Mouse (Mus musculus): ENCODE measurements around the gene Cend1.

The Cend1 gene

DNA sequence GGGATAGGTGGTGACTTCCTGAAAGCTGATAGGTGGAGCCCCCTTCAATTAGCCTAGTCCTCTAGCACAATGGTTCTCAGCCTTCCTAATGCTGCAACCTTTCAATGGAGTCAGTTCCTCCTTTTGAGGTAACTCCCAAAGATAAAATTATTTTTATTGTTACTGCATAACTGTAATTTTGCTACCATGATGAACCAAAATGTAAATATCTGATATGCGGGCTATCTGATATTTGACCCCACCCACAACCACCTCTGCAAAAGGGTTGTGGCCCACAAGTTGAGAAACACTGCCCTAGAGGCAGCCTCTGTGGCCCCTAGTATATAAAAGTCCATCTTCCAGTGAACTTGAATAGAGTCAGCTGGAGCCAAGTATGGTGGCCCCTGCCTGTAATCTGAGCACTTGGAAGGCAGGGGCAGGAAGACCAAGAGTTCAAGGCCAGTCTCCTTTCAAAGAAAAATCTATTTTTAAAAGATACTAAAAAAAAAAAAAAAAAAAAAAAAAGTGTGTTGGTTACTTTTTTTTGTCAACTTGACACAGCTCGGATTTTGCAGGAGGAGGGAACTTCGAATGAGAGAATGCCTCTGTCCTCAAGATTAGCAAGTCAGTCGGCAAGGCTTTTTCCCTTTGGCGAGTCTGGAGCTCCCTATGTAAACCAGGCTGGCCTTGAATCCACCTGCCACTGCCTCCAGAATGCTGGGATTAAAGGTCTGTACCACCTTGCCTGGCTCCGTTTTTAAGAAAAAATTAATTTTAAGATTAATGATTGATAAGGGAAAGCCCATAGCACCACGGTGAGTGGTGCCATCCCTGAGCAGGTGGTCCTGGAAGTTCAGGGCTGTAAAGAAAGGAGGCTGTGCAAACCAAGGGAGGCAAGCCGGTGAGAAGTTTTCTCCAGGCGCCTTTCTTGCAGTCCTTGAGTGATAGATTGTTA, 38.7 kb downstream of the Cend1 start:
- CTCF ChIA-PET, result interaction anchor here in 3 of 4 experiments (0.6 to 2.3 kb wide), 12 partner anchors 8 to 944 kb away, joined by 3 to 10 read pairs (median 6); partner anchors contain the start of genes Cd151 (in 1 of the 3), Cracr2b (in 1 of the 3) and Rassf7 (in 1 of the 3)
- POLR2A ChIA-PET, result interaction anchor here (0.5 to 8.2 kb wide), 29 partner anchors 8 to 268 kb away, joined by 3 to 175 read pairs (median 8); partner anchors contain the start of genes Rplp2 (in 2 of the 4), Cd151 (in 1 of the 4), Chid1 (in 1 of the 4) and Deaf1 (in 1 of the 4)

DNA sequence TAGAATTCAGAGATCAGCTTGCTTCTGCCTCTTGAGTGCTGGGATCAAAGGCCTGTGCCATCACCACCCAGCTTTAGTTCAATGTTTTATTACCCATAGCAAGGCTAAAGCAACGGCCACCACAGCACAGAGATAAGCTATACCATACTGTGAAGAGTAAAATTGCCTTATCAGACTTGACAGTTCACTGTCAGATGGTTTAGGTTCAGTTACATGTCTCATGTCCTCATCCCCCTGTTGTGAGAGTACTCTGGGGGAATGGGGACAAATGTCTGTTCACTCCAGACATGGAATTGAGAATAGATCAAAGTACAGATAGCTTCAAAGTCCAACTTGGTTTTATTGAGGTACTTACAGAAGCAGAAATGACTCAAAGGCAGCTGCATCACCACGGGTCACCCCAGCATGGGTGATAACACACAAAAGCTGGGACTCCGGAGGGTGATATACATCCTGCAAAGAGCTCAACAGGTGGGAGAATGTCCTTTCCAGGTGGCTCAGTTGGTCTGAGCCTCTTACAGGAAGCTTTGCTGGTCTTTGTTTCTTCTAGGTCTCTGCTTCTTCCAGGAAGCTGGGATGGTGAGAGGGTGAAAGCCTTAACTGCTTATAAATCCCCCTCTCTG, 40.7 kb downstream of the Cend1 start:
- ChIA-PET CTCF (interaction anchor here in 3 of 4 experiments (0.5 to 1.6 kb wide), 7 partner anchors 9 to 282 kb away, joined by 3 to 14 read pairs (median 3); no protein-coding TSS in a partner anchor), POLR2A (interaction anchor here (0.7 to 8.2 kb wide), 21 partner anchors 11 to 134 kb away, joined by 3 to 175 read pairs (median 4); partner anchors contain the start of genes Deaf1 (in 1 of the 4), Eps8l2 (in 1 of the 4), Polr2l (in 1 of the 4) and Rplp2 (in 1 of the 4))

DNA sequence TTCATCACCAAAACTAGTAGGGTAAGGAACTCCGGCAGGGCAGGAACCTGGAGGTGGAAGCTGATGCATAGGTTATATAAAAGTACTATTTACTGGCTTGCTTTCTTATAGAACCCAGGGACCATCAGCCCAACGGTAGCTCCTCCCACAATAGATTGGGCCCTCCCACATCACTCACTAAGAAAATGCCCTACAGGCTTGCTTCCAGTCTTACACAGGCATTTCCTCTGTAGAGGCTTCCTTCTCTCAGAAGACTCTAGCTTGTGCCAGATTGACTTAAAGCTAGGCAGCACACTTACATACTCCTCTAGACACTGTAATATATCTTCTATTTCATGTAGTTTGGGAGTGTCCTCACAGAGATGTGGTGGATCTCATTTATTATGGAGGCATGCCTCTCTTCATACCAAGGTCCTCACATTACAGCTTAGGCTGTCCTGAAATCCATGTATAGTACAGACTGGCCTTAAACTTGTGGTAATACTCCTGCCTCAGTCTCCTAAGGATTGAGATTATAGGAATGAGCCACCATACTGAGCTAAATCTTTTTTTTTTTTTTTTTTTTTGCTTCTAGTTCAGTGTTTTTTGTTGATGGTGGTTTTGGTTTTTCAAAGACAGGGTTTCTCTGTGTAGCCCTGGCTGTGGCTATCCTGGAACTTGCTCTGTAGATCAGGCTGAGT, 41.3 kb downstream of the Cend1 start:
- ChIA-PET CTCF (interaction anchor here (0.5 to 1.6 kb wide), 12 partner anchors 8 to 283 kb away, joined by 3 to 15 read pairs (median 4); no protein-coding TSS in a partner anchor), POLR2A (interaction anchor here (0.6 to 1.7 kb wide), 27 partner anchors 10 to 194 kb away, joined by 3 to 13 read pairs (median 4); partner anchors contain the start of genes Polr2l (in 2 of the 4), Tspan4 (in 2 of the 4), Deaf1 (in 1 of the 4) and Eps8l2 (in 1 of the 4))

DNA sequence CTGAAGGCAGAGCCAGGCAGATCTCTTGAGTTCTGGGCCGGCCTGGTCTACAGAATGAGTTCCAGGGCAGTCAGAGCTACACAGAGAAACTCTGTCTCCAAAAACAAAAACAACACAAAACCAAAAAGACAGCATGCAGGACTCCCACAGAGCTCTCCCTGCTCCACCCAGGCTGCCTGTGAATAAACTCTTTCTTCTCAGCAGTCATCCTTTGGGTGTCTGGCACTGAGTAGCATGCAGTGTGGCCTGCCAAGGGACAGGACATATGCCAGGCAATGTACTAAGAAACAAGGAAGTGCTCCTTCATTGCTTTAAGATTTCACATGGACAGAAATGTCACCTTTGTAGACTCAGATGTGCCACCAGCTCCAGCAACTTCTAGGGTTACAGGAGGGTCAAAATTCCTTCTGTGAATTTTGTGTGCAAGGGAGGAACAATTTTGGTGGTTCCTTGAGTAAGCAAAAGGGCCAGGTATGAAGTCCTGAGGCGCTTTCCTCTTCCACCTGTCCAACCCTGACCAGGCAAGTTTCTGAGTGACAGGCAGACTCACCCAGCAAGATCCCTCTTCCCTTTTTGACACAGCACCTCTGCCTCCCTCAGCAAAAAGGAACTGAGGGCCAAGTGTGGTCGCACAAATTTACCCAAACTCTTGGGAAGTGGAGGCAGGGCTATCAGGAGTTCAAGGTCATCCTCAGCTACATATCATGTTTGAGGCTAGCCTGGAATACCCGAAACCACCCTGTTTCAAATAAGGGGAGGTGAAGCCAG, 48.0 kb downstream of the Cend1 start:
- ChIA-PET POLR2A (interaction anchor here in 2 of 4 experiments (1.1 to 17.7 kb wide), 8 partner anchors 8 to 53 kb away, joined by 4 to 175 read pairs (median 14); partner anchors contain the start of genes Taldo1 (in 2 of the 2), Deaf1 (in 1 of the 2) and Tmem80 (in 1 of the 2)), CTCF (interaction anchor here in 3 of 4 experiments (1.2 to 2.3 kb wide), 3 partner anchors 11 to 13 kb away, joined by 3 to 4 read pairs (median 4); partner anchors contain the start of gene Taldo1 (in 1 of the 3))

DNA sequence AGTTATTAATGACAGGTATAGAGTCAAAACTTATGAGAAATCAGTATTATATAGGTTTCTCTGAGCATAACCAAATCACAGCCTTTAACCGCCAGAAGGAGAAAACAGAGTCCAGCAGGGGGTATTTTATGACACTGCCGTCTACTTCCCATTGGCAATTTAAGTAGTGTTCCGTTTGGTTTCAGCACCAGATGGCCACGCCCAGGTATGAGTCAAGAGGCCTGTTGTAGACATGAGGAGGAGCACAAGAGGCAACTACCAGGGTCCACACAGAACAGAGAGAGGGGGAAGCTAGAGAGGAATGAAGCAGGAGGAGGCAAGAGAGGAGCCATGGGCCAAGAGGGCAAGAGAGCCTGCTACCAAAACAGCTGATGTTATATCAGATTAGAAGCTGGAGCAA, 49.7 kb downstream of the Cend1 start:
- ChIA-PET POLR2A (interaction anchor here in 2 of 4 experiments (1.1 to 17.7 kb wide), 5 partner anchors 7 to 51 kb away, joined by 3 to 175 read pairs (median 4); partner anchors contain the start of genes Taldo1 (in 2 of the 2), Deaf1 (in 1 of the 2) and Tmem80 (in 1 of the 2)), CTCF (interaction anchor here (0.6 to 1.4 kb wide), 6 partner anchors 8 to 148 kb away, joined by 3 to 6 read pairs (median 3); partner anchors contain the start of gene Taldo1 (in 1 of the 4))
